Mouse (Mus musculus) CD4-positive naive resting alpha-beta T cell, adult 76 days (primary cell): ENCODE results near the gene Atp8b5. TPM values are rescaled to one million over a fixed set of nuclear protein-coding genes. Genes with fewer than 3 reads are reported as not detected.

ENCODE experiments used
- total RNA-seq: library from RNA; stranded (reverse); gene quantifications from one replicate; pipeline ENCODE4 v1.2.4, GENCODE M21; 2023

The Atp8b5 gene
- not detected for total RNA-seq

DNA sequence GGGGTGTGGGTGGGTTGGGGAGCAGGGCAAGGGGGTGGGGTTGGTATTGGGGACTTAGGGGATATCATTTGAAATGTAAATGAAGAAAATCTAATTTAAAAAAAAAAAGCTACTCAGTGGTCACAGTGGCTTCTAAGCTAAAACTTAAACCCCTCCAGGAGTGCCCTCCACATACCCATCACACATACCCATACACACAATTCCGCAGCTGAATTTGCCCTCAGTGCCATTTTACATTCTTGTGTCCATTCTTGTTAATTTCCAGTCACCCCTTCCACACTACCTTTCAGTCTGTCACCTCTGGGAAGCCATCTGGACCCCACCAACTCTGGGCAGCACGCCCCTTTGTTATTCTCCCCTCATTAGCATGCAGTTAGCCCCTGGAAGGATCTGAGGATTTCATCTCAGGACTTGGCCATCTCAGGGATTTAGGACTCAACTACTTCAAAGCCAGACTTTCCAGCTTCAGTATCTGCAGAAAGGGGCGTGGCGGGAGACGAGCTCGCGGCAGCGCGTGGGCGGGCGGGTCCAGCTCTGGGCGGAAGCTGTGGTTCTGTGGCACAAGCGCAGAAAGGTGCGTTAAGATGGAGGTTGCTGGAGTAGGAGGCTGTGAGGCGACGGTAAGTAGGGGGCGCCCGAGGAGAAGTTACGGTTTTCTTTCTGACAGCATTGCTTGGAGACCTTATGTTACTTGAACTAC, at the start of gene Atp8b5:
Atp8b5 (plus strand) TSS at position 537 of the 700 bp plus-strand sequence.

DNA sequence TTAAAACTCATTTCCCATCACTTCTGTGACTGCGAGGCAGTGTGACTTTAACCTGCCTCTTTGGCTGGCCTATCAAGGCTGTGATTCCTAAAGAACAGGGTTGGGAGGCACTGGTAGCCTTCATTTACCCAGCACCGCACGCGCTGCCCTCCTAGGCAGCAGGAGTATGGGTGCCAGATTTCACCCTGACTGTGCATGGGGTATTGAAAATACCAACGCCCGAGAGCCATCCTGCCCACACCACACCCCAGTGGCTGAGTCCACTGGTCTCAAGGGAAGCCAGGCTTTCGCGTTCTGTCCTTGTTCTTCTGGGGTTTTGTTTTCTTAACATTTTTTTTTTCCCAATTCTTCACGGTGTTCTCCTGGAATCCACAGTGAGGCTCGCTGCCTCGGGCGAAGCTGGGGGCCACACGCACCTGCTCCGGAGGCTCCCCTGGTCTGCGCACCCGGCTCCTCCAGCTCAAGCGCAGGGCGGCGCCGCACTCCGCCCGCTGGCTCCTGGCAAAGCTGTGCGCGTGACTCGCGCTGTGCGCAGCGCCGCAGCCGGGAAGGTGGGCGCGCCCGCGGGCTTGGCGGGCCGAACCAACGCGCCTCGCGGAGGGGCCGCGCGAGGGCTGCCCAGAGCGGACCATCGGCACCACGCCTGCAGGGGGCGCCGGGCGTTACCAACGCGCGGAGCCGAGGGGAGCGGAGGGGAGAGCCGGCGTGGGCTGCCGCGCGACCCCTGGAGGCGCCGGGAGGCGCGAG, 114.6 kb downstream of the Atp8b5 start, which contains the start of gene Rusc2:
Rusc2 (plus strand) TSS at position 572 of the 747 bp plus-strand sequence.

Other genes starting within 250 kb of the Atp8b5 start
- 42.0 TPM for gene Pigo, start 241.3 kb upstream of the Atp8b5 start, total RNA-seq
- gene Stoml2, start 235.4 kb upstream of the Atp8b5 start, total RNA-seq = 43.4 TPM
- 7.8 TPM for gene Fam214b, start 220.9 kb upstream of the Atp8b5 start, total RNA-seq
- 1.6 TPM for gene Unc13b, start 208.2 kb upstream of the Atp8b5 start, total RNA-seq
- 0.59 TPM for gene Rusc2, start 114.8 kb downstream of the Atp8b5 start, total RNA-seq
- not detected for gene Fam166b, start 162.0 kb downstream of the Atp8b5 start, total RNA-seq
- 35.3 TPM for gene Tesk1, start 174.8 kb downstream of the Atp8b5 start, total RNA-seq
- gene Cd72, start 187.5 kb downstream of the Atp8b5 start, total RNA-seq = 48.5 TPM
- gene Sit1, start 216.6 kb downstream of the Atp8b5 start, total RNA-seq = 60.7 TPM
- gene Ccdc107, start 225.7 kb downstream of the Atp8b5 start, total RNA-seq = 21.2 TPM
- 3.0 TPM for gene Arhgef39, start 232.5 kb downstream of the Atp8b5 start, total RNA-seq
- gene Car9, start 239.8 kb downstream of the Atp8b5 start, total RNA-seq = not detected